Mouse (Mus musculus) retina, postnatal 7 days (tissue): Measurements from ENCODE around the gene Gm13101.
"Not testable (repeated sequence)": the region's sequence is repeated elsewhere in the genome, so short reads cannot be mapped to it uniquely, and the experiment has no call there.

ENCODE experiments used
- DNase-seq: peaks from one replicate; pipeline ENCODE4 v3.0.0-alpha.2; 2012; ENCODE audit warnings: low read depth, low spot score

The Gm13101 gene

GRCm38 (mm10) chr4:143966850-143967249 is at the start of gene Gm13101:
Gene Gm13101 (minus strand): TSS chr4:143966950.
- not testable (repeated sequence) for DNase-seq

GRCm38 (mm10) chr4:143994269-143994668 is 27.5 kb upstream of the Gm13101 start, which contains the start of gene Pramef17:
Gene Pramef17 (minus strand): TSS chr4:143994369.
- DNase-seq = not testable (repeated sequence)

DNA sequence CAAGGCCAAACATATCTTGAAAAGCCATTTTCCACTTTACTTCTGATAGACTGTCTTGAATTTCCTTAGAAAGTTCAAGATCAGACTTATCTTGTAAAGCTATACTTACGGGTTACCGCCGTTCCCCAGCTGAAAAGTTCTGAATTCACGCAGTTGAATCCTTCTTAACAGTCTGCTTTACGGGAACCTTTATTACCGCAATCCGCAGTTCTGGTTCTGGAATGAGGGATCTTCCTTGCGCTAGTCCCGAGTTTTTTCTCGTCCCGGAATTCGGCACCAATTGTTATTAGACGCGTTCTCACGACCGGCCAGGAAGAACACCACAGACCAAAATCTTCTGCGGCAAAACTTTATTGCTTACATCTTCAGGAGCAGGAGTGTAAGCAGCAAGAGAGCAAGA is 21.4 kb upstream of the Gm13101 start:
- not testable (repeated sequence) for DNase-seq

DNA sequence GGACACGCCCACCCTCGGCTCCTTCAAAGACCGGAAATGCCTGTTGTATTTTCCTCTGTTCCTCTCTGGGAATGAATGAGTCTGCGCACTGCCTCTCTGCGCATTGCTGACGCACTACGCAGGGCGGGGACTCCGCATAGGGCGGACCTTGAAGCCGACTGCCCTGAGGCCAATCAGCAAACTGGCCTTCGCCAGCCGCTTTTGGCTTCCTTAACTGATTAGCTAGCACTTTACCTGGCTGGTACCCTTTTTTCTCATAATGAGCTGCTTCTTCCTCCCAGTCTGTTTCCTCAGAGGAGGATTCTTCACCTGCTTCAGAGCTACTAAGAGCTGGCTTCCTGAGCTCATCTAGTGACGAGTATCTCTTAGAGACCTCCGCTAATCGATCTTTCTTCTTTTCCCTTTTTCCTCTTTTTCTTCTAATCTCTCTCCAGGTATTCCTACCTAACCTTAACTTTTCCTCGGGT is 20.8 kb upstream of the Gm13101 start:
- DNase-seq = not testable (repeated sequence)

GRCm38 (mm10) chr4:143985733-143986132 is 19.0 kb upstream of the Gm13101 start:
- not testable (repeated sequence) for DNase-seq

DNA sequence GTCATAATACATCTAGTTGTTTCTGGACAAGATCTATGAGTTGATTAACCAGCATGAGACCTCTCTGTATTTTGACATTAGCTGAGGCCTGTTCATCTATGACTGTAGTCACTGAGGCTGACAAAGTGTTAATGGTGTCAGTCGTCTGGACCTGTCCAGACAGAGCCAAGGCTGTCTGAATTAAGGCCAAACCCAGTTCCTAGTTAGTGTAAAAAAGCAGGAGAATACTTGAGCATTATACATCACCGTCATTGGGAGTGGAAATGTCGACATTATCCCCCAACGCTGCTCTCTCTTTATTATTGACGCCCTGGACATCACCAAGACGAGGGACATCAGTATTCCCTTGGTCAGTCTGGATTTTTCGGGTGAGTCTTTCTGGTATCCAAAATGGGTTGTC is 18.4 kb upstream of the Gm13101 start:
- not testable (repeated sequence) for DNase-seq

DNA sequence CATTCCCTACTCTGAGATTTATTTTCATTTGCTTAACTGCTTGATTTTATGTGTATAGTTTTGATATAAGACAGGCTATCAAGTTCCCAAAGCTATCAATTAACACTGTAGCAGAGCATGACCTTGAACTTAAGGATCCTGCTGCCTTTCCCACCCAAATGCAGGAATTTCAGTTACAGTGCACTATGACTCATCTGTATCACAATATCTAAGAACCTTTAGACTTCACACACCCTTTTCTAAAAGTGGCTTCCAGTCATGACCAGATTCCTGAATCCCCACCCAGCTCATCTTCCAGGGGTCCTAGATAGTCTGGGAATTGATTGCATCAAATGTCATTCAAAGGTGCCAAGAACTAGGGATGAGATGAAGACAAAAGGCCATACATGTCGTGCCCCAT is 16.7 kb upstream of the Gm13101 start:
- not testable (repeated sequence) for DNase-seq

GRCm38 (mm10) chr4:143950916-143951315 is 15.8 kb downstream of the Gm13101 start, which contains the start of gene Pramef25:
Gene Pramef25 (minus strand): TSS chr4:143951016.
- not testable (repeated sequence) for DNase-seq
